Mouse (Mus musculus) midbrain, embryonic 12.5 days (tissue): ENCODE data around the gene Tm9sf1. TPM values are rescaled to one million over a fixed set of nuclear protein-coding genes. Genes with fewer than 3 reads are reported as not detected.

Experiments
- polyA plus RNA-seq: library from polyadenylated mRNA; unstranded; fragments of >200 nt; fragmentation: Nextera tagmentation; extraction: Ambion mirVana; gene quantifications from 2 replicates; pipeline ENCODE4 v1.2.1, GENCODE M21; 2016

Tm9sf1 gene
- polyA plus RNA-seq, 1 experiment from 2014 or later: 64.0 TPM

Other genes with a start within 250 kb of the Tm9sf1 start
- gene Dhrs4, start 165.0 kb downstream of the Tm9sf1 start, polyA plus RNA-seq: 38.2 and 39.6 TPM in 2 replicates
- 13.8 and 14.8 TPM in 2 replicates for gene Carmil3, start 153.2 kb downstream of the Tm9sf1 start, polyA plus RNA-seq
- 0.42 and 0.79 TPM in 2 replicates for gene Cpne6, start 133.4 kb downstream of the Tm9sf1 start, polyA plus RNA-seq
- gene Nrl, start 118.8 kb downstream of the Tm9sf1 start, polyA plus RNA-seq: not detected in 2 replicates
- 16.8 and 22.0 TPM in 2 replicates for gene Pck2, start 103.5 kb downstream of the Tm9sf1 start, polyA plus RNA-seq
- gene Dcaf11, start 83.8 kb downstream of the Tm9sf1 start, polyA plus RNA-seq: 113 and 117 TPM in 2 replicates
- not detected in 2 replicates for gene A730061H03Rik, start 83.4 kb downstream of the Tm9sf1 start, polyA plus RNA-seq
- gene Fitm1, start 68.2 kb downstream of the Tm9sf1 start, polyA plus RNA-seq: 0.24 TPM in 1 of 2 replicates, not detected in the other
- gene Psme1, start 65.7 kb downstream of the Tm9sf1 start, polyA plus RNA-seq: 122 and 127 TPM in 2 replicates
- 6.4 and 6.7 TPM in 2 replicates for gene Emc9, start 58.5 kb downstream of the Tm9sf1 start, polyA plus RNA-seq
- 192 and 215 TPM in 2 replicates for gene Psme2, start 52.7 kb downstream of the Tm9sf1 start, polyA plus RNA-seq
- 20.0 and 20.5 TPM in 2 replicates for gene Rnf31, start 52.1 kb downstream of the Tm9sf1 start, polyA plus RNA-seq
- 9.4 and 11.5 TPM in 2 replicates for gene Irf9, start 40.2 kb downstream of the Tm9sf1 start, polyA plus RNA-seq
- 6.6 and 7.3 TPM in 2 replicates for gene Rec8, start 25.8 kb downstream of the Tm9sf1 start, polyA plus RNA-seq
- 78.5 and 85.4 TPM in 2 replicates for gene Ipo4, start 7.8 kb downstream of the Tm9sf1 start, polyA plus RNA-seq
- gene Gm49378, start 5.9 kb downstream of the Tm9sf1 start, polyA plus RNA-seq: 3.5 and 4.9 TPM in 2 replicates
- 0.63 and 0.80 TPM in 2 replicates for gene Tssk4, start 6.4 kb upstream of the Tm9sf1 start, polyA plus RNA-seq
- 63.8 and 67.2 TPM in 2 replicates for gene Mdp1, start 16.7 kb upstream of the Tm9sf1 start, polyA plus RNA-seq
- gene Gmpr2, start 28.1 kb upstream of the Tm9sf1 start, polyA plus RNA-seq: 56.4 and 64.8 TPM in 2 replicates
- gene Nedd8, start 28.3 kb upstream of the Tm9sf1 start, polyA plus RNA-seq: 515 and 554 TPM in 2 replicates
- 53.5 and 55.4 TPM in 2 replicates for gene Tinf2, start 38.0 kb upstream of the Tm9sf1 start, polyA plus RNA-seq
- 0.56 and 0.59 TPM in 2 replicates for gene Tgm1, start 70.1 kb upstream of the Tm9sf1 start, polyA plus RNA-seq
- 34.7 and 35.3 TPM in 2 replicates for gene Rabggta, start 78.5 kb upstream of the Tm9sf1 start, polyA plus RNA-seq
- gene Dhrs1, start 101.9 kb upstream of the Tm9sf1 start, polyA plus RNA-seq: 64.8 and 65.9 TPM in 2 replicates
- gene Nop9, start 101.9 kb upstream of the Tm9sf1 start, polyA plus RNA-seq: 44.1 and 45.9 TPM in 2 replicates
- gene Cideb, start 114.7 kb upstream of the Tm9sf1 start, polyA plus RNA-seq: not detected in 2 replicates
- 0.24 and 0.41 TPM in 2 replicates for gene Ltb4r2, start 117.6 kb upstream of the Tm9sf1 start, polyA plus RNA-seq
- gene Ltb4r1, start 122.2 kb upstream of the Tm9sf1 start, polyA plus RNA-seq: 0.13 TPM in 1 of 2 replicates, not detected in the other
- 6.6 and 7.9 TPM in 2 replicates for gene Adcy4, start 140.3 kb upstream of the Tm9sf1 start, polyA plus RNA-seq
- gene Ripk3, start 145.1 kb upstream of the Tm9sf1 start, polyA plus RNA-seq: 5.3 and 8.3 TPM in 2 replicates
- 20.2 and 24.0 TPM in 2 replicates for gene Nfatc4, start 179.3 kb upstream of the Tm9sf1 start, polyA plus RNA-seq
- gene Nynrin, start 210.2 kb upstream of the Tm9sf1 start, polyA plus RNA-seq: 27.6 and 28.0 TPM in 2 replicates
- 0.12 and 0.15 TPM in 2 replicates for gene Cbln3, start 240.6 kb upstream of the Tm9sf1 start, polyA plus RNA-seq
- gene Khnyn, start 241.1 kb upstream of the Tm9sf1 start, polyA plus RNA-seq: 21.5 and 22.4 TPM in 2 replicates